Mouse (Mus musculus): ENCODE data around the gene Neurod6.

Neurod6 gene

GRCm38 (mm10) chr6:55649581-55649980 is 31.5 kb downstream of the Neurod6 start:
- in situ Hi-C loops (cut with MboI; ENCODE audit: low pct_unique_long_range_greater_than_20kb in 1 of 2, low sequenced_read_pairs in 2 of 2, unreplicated experiment in 1 of 2): no loop called here

GRCm38 (mm10) chr6:55648886-55649285 is 32.2 kb downstream of the Neurod6 start:
- in situ Hi-C loops (cut with MboI; ENCODE audit: low pct_unique_long_range_greater_than_20kb in 1 of 2, low sequenced_read_pairs in 2 of 2, unreplicated experiment in 1 of 2): no loop called here

DNA sequence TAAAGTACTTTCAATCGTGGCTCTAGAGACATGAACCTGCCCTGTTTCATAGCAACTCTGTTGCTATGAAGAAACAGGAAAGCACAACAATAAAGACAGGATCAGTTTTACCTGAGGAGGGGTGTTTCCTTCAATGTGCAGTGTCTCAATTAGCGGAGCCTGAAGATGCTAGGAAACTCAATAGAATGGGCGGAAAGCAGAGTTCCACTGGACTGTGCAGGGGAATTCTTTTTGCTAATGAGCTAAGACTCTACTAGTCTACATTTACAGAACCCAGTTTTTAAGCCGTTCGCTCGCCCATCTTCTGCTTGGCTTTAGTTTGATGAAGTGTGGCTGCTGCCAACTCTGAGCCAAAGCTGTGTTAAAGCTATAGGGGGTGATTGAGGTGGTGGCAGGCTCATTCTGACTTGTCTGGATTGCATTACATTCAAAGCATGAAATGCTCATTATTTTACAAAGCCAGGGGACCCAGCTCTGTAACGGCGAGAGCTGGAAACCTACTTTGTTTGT is 33.2 kb downstream of the Neurod6 start:
- in situ Hi-C loops (cut with MboI; ENCODE audit: low pct_unique_long_range_greater_than_20kb in 1 of 2, low sequenced_read_pairs in 2 of 2, unreplicated experiment in 1 of 2): no loop called here

DNA sequence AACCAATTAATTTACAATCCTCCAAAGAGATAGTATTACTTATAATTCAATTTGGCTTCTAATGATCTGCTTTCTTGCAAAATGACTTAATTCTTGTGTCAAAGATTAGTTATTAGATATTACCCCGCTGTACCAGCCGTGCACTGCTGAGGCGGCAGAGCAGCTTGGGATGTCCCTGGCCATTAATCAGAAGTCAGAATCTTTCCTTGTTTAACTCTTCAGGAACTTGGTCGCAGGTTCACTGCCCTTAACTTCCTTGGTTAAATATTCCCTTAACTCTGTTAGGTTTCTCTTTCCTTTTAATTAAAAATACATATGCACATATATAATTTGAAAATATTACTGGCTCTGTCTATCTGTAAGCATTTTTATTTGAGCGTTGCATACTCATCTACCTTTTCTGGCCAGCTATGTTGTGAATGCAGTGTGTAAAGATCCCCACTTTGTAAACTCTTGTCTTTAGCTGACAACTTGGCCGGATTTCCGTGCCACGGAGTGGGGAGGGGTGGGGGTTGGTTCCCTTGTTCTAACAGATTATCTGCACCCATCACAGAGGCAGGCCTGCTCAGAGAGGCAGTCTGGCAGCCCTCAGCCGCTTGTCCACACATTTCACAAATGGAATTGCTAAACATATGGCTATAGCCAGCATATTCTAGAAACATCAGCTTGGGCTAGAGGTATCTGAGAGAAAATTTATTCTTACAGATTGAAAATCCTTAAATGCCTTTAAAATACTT is 34.1 kb downstream of the Neurod6 start:
- in situ Hi-C loops (cut with MboI; ENCODE audit: low pct_unique_long_range_greater_than_20kb in 1 of 2, low sequenced_read_pairs in 2 of 2, unreplicated experiment in 1 of 2): no loop called here

DNA sequence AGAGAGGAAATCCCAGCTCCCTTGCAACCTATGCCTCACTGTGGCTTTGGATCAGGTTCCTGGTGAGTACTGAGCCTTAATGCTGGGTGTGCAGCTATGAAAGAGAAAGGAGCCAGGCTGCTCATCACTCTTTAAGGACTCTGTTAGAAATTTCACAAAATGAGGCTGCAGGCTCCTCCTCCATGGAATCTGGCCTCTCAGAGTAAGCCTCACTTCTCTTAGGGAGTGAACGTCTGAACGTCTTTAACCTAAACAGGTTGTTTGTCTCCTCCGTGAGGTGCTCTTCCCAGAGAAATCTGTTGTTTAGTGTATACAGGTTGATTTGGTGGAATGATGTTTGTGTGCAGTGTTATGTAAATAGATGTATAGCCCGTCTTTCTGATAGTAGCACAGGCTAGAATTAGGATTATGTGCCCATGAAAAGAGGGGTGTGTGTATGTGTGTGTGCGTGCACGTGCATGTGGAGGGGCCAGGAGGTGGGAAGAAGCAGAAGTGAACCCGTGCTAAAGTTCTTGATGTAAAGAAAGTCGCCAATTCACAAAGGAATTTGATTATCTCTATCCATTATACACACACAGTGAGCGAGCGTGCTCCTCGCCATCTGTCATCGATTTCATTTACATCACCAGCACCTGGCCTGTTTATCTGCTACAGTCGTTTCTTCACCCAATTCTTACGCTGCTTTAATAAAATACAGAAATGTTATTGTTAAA is 34.8 kb downstream of the Neurod6 start:
- in situ Hi-C loops (cut with MboI; ENCODE audit: low pct_unique_long_range_greater_than_20kb in 1 of 2, low sequenced_read_pairs in 2 of 2, unreplicated experiment in 1 of 2): no loop called here

- in situ Hi-C loops (cut with MboI; ENCODE audit: low pct_unique_long_range_greater_than_20kb in 1 of 2, low sequenced_read_pairs in 2 of 2, unreplicated experiment in 1 of 2): no loop called here
Observed at GRCm38 (mm10) chr6:55634662-55635061, 46.4 kb downstream of the Neurod6 start.

All from mouse embryonic stem cell (cell line).